Mouse (Mus musculus) cerebellum, adult 9-10 months (tissue): Measurements from ENCODE around the gene Col8a2.

Source experiments
- DNase-seq: peaks from one replicate; pipeline ENCODE4 v3.0.0; 2022

Col8a2 gene

DNA sequence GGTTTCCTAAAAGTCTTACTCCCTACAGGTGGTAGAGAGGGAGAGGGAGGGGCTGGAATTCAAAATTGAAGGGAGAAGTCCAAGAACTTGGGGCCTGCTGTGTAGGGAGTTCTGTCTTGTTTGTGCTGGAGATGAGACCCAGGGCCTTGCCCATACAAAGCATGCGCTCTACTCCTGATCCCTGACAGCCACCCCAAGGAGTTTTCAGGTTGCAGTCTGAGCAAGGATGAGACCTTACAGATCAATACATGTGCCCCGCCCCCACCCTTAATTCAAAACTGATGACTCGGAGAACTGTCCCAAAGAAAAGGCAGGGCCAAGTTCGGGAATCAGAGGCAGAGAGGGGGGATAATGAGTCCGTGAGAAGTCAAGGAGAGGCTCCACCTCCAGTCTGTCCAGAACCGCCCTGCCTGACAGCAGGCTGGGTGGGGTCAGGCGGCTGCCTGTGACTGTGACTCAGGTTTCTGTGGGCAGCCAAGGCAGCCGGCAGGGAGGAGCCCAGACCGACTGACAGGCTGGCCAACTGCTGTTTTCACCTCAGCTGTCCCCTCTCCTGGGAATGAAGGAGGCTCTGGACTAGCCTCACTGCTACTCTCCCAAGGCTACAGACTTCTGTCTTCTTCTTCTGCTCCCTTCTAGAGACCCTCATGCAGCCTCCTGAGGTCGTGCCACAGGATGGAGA, 25.9 kb upstream of the Col8a2 start:
- peak; percentile 75 for DNase-seq

- no peak for DNase-seq
Observed at GRCm38 (mm10) chr4:126261266-126261665, 25.3 kb upstream of the Col8a2 start.

GRCm38 (mm10) chr4:126261675-126262074, 24.9 kb upstream of the Col8a2 start:
- DNase-seq, result no peak

DNA sequence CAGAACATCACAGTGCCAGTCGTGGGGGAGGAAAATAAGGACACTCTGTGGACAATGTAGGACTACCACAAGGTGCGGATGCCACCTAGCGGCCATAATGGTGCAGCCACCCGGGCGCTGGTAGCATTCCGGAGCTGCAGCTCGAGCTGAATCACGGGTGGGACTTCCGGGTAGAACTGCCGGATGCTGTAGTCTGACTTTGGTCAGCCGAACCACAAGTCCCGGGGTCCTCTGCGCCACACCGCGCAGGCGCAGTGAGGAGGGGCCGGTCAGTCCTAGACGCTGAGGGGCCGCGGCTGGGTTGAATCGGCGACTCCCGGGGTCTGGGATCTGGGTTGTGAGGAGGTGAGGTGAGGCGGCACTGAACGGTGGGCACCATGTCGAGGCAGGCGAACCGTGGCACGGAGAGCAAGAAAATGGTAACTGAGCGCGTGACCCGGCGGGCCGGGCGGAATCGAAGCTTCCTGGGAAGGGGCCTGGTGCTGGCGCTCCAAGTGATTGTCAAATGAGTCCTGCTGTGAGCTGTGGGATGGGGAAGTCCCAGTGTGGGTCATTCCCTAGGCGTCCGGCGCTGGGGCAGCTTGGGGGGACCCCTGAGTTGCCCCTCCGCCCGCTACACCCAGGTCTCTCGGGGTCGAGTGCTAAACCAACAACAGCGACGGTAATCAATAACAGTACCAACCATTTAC, 24.3 kb upstream of the Col8a2 start, which contains the start of gene Trappc3:
TSS of gene Trappc3 (plus strand) at position 207 of the 689 bp plus-strand sequence.
- peak; percentile 100 for DNase-seq

GRCm38 (mm10) chr4:126269292-126269691, 17.3 kb upstream of the Col8a2 start:
- no peak for DNase-seq

- DNase-seq, result peak; percentile 95
Observed at GRCm38 (mm10) chr4:126273753-126274152, 12.8 kb upstream of the Col8a2 start.

DNA sequence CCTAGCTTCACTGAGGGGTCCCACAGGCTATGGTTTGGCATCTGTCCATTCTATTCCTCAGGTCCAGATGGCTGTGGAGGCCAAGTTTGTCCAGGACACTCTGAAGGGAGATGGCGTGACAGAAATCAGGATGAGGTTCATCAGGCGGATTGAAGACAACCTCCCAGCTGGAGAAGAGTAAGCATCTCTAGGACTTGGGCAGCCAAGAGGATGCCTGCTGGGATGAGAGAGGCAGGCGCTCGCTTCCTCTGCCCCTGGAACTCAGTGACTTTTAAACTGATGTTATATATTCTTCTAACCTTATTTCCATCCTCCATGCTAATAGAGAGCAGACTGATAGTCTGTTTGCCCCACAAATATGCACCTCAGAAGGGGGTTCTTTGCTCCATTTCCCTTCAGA, 11.5 kb upstream of the Col8a2 start:
- DNase-seq, result peak; percentile 79

GRCm38 (mm10) chr4:126275681-126276131, 10.9 kb upstream of the Col8a2 start:
- DNase-seq, result peak; percentile 86

DNA sequence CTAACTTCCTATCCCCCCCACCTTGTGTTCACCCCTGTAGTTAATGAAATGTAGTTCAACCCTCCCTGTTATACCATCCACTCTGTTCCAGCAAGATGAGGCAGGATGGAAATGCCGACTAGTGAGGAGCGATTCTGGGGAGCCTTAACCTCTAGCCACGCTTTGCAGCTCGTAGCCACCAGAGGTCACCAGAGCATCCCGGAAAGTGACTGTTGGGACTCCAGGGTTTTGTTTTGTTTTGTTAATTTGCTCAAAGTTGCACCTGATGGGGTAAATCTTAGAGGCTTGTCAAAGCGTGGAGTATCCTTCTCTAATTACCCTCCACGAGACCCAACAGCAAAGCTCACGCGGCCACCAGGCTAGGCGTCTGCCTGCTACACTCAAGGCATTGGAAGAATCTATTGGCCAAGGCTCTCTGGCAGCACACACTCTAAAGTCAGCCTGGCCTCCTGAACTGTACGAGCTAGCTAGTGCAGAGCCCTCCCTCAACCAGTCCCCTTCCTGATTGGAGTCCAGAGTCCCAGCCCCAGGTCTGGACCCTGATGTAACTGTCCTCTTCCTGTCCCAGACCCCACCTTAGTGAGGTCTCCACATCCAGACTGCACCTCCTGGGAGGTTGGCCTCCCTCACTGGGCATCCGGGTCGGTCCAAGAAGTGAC, 8.6 kb upstream of the Col8a2 start:
- peak; percentile 80 for DNase-seq

DNA sequence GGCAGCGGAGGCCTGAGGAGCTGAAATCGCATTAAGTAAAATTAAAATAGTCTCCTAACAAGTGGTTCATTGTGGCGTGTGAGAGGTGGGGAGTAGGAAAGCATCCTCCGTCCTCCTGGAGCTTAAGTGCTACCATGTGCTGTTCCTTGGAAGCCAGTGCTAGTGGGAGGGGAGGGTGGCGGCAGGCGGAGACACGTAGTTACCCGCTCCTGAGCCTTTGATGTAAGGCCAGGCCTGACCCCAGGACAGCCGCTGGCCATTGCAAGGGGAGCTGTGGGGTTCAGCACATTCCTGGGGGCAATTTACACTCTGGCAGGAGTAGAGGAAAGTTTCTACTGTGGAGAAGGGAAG, 8.1 kb upstream of the Col8a2 start:
- DNase-seq, result no peak

- DNase-seq, result no peak
Observed at GRCm38 (mm10) chr4:126278961-126279360, 7.6 kb upstream of the Col8a2 start.

DNA sequence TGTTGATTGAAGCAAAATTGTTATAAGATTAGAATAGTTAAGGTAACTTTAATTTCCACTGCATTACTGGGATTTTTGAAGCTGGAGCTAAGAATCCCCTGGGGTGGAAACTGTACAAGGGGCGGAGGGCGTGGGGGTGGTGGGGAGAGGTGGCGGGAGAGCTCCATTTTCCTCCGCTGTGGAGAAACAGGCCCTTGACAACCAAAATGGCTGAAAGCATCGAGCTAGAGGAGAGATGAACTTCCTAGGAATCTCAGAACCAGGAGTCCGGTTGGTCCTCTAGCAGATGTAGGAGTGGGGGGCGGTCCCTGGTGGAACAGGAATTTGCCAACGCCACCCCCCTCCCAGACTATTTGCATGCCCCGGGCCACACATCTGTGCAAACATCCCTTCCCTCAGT, 4.9 kb upstream of the Col8a2 start:
- DNase-seq, result no peak

DNA sequence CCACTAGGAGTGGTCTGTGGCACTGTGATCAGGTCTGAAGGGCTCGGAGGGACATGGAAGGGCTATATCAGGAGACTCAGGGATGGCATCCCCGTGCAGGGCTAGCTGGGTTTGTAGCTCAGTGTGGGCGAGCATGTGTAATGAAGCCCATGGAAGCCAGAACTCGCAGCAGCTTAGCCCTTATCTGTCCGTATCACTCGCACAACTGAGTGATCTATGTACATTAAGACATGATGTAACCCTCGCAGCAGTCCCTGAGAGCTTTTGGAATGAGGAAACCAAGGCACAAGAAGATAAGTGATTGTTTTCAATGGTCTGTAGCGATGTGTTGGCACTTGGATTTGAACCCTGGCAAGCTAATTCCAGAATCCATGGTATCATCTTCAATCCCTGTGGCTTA, 3.0 kb upstream of the Col8a2 start:
- no peak for DNase-seq

DNA sequence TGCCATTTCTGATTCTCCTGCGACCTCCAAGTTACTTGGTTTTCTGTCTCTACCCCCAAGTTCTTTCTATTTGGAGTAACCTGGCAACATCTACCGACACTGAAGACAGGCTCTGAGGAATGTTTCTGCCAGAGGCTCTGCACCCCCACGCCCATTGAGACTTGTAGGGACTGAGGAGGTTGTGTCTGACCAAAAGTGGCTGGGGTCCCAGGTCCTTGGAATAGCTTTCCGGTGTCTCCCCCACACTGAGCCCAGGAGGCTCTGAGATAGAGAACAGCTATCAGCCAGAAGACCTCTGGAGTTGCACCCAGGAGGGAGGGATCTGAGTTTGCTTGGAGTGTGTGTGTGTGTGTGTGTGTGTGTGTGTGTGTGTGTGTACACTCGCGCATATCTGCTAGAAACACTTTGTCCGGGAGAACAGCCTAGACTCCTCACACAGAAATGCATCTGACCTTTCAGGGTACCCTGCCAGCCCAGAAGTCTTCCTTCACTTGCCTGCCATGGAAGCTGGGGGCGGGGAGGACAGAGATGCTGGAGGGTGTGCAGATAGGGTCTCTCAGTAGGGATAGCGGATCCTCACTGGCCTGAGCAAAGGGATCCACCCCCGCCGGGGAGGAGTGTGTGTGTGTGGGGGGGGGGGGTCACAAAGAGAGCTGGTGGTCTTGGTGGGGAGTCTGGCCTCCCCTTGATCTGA, 856 bp downstream of the Col8a2 start:
- no peak for DNase-seq

GRCm38 (mm10) chr4:126288085-126288666, 1.6 kb downstream of the Col8a2 start:
- DNase-seq, result no peak

- DNase-seq, result no peak
Observed at GRCm38 (mm10) chr4:126290314-126290713, 3.7 kb downstream of the Col8a2 start.

- DNase-seq, result no peak
Observed at GRCm38 (mm10) chr4:126291196-126291595, 4.6 kb downstream of the Col8a2 start.

DNA sequence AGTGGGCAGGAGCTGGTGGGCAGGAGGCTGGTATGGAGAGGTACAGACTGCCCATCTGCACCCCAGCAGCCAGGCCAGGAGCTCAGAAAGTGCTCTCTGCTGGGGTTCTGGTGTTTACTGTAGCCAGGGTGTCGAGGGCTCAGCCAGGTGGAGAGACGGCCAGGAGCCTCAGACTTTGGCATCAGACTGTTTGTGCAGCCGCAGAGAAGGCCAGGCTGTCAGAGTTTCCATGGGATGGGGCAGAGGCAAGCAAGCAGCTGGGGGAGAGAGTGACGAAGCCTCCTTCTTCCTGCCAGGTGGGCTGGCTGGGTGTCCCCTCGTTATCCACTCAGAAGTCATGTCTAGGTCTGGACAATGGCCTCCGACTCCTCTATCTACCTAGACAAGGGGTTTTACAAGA, 8.6 kb downstream of the Col8a2 start:
- no peak for DNase-seq

- DNase-seq, result no peak
Observed at GRCm38 (mm10) chr4:126295937-126296336, 9.3 kb downstream of the Col8a2 start.

GRCm38 (mm10) chr4:126296617-126297101, 10.1 kb downstream of the Col8a2 start:
- DNase-seq, result peak; percentile 64

- DNase-seq, result peak; percentile 27
Observed at GRCm38 (mm10) chr4:126300916-126301583, 14.5 kb downstream of the Col8a2 start.
